Mouse (Mus musculus) activated CD4-positive, CD25-positive, alpha-beta regulatory T cell, adult 4 months (primary cell): ENCODE data around the gene Ssh1. TPM values are rescaled to one million over a fixed set of nuclear protein-coding genes. Genes with fewer than 3 reads are reported as not detected.

Experiments used
- ATAC-seq: one replicate; pipeline ENCODE4 v1.8.0; 2017
- polyA plus RNA-seq, 2 experiments: library from polyadenylated mRNA; unstranded; fragments of 100-300 nt; shearing (Covaris generic); gene quantifications; one replicate each; pipeline ENCODE4 v1.2.1; 2017

The Ssh1 gene
- polyA plus RNA-seq, 2 experiments from 2014 or later: 15.8 to 17.9 TPM

GRCm38 (mm10) chr5:113888186-113888795, 105.4 kb downstream of the Ssh1 start:
- peak; percentile 68 for ATAC-seq

- ATAC-seq: no peak
Observed at GRCm38 (mm10) chr5:113887132-113887531, 106.6 kb downstream of the Ssh1 start.

Other genes starting within 250 kb of the Ssh1 start
- gene Sart3, start 221.4 kb downstream of the Ssh1 start, polyA plus RNA-seq: 10 to 100 TPM in 1 of 2 experiments, 1 to 10 TPM in 1; 8.0 to 18.9 TPM
- gene Iscu, start 221.1 kb downstream of the Ssh1 start, polyA plus RNA-seq: 10 to 100 TPM; 23.8 to 24.5 TPM
- gene Tmem119, start 193.4 kb downstream of the Ssh1 start, polyA plus RNA-seq: not detected
- 100 to 1,000 TPM; 629 to 698 TPM for gene Selplg, start 161.2 kb downstream of the Ssh1 start, polyA plus RNA-seq
- 10 to 100 TPM; 59.2 to 70.7 TPM for gene Coro1c, start 85.1 kb downstream of the Ssh1 start, polyA plus RNA-seq
- gene Dao, start 9.8 kb upstream of the Ssh1 start, polyA plus RNA-seq: under 1 TPM in 1 of 2 experiments, not detected in 1; 0.48 TPM
- 1 to 10 TPM; 2.4 to 3.5 TPM for gene Usp30, start 71.6 kb upstream of the Ssh1 start, polyA plus RNA-seq
- gene Svop, start 97.7 kb upstream of the Ssh1 start, polyA plus RNA-seq: not detected
- gene Alkbh2, start 134.3 kb upstream of the Ssh1 start, polyA plus RNA-seq: 1 to 10 TPM; 2.8 to 5.1 TPM
- 1 to 10 TPM; 6.5 to 9.0 TPM for gene Ung, start 136.5 kb upstream of the Ssh1 start, polyA plus RNA-seq
- 1 to 10 TPM in 1 of 2 experiments, under 1 TPM in 1; 0.95 to 3.1 TPM for gene Acacb, start 152.6 kb upstream of the Ssh1 start, polyA plus RNA-seq